Mouse (Mus musculus) induced T-regulatory cell, adult 2 months (primary cell): ENCODE data around the gene 1110008L16Rik.
"Not testable (repeated sequence)": the region's sequence is repeated elsewhere in the genome, so short reads cannot be mapped to it uniquely, and the experiment has no call there.

Experiments
- DNase-seq: peaks from one replicate; pipeline ENCODE4 v3.0.0-alpha.2; 2012; ENCODE audit warnings: low read depth

The 1110008L16Rik gene

DNA sequence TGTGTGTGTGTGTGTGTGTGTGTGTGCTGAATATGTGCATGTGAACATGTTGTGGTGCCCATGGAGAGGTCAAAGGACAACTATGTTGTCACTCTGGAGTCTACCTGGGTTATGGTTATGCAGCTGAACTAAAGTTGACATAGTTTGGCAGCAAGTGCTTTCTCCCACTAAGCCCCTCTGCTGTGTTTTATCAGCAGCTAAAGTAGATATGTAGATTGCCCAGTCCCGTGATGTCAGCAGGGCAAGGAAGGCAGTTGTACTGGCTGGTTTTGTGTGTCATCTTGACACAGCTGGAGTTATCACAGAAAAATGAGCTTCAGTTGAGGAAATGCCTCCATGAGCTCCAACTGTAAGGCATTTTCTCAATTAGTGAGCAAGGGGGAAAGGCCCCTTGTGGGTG lies 43.7 kb downstream of the 1110008L16Rik start:
- not testable (repeated sequence) for DNase-seq

DNA sequence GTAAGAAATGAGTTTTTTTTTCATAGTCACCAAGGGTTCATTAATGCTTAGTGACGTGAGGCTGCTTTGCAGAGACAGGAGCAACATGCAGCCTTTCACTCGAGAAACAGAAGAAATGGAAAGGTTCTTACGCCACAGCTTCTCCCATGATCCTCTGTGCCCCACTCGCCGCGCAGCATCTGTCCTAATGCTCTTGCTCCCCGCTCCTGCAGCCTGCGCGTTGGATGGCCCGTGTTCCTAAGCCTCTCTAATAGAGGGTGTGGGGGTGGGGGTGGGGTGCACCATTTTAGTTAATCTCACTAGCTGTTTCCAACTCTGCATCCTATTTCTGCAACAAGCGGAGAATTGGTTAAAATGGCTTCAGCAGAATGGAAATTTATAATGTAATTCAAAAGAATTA lies 44.6 kb downstream of the 1110008L16Rik start:
- no peak for DNase-seq

DNA sequence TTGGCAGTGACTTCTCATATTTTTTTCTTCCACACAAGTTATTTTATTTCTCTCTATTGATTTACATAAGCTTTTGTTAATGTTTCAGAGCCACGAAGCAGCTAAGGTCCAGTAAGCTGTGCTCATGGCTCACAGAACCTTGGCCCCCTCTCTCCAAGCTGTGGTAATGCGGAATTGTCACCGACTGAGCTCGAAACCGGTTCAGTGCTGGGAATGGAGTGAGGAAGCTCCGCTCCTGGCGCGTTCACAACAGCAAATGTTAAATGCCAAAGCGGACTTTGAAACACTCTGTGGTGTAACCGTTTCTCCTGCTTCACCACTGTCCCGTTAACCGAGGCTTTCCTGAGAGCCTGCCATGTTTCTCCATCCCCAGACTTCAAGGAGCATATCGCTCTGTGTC lies 45.2 kb downstream of the 1110008L16Rik start:
- no peak for DNase-seq

DNA sequence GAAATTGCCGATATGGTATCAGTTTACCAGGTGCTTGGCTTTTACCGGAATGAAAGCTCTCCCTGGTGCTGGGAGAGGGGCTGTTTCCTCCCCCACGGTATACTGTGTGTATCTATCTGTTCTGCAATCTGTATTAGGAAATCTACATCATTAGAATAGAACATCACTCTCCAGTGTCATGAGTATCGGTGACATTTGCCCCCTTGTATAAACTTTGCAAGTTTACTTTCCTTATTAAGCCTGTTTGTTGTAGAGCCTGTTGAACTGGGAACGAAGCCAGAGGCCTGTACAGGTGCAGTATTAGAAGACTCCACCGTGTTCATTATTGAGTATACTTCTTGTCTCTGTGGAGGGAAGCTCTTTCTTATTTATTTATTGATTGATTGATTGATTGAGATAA lies 54.0 kb downstream of the 1110008L16Rik start:
- DNase-seq, result no peak

DNA sequence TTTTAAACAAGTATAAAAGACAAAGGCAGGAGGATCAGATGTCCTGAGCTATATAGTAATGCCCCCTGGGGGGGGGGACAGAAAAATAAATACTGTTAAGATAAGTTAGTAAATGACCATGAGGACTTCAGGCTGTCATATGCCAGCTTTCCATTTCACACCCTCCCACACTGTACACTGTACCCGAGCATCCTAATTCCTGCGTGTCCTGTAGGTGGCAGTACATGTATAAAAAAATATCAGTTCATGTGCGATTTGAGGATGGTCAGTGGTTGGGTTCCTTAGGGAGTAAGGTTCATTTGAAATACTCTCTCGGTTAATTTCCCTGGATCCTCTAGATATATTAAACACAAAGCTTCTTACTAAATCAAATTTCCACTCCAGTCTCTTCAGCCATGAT lies 55.5 kb downstream of the 1110008L16Rik start:
- peak; percentile 76 for DNase-seq

DNA sequence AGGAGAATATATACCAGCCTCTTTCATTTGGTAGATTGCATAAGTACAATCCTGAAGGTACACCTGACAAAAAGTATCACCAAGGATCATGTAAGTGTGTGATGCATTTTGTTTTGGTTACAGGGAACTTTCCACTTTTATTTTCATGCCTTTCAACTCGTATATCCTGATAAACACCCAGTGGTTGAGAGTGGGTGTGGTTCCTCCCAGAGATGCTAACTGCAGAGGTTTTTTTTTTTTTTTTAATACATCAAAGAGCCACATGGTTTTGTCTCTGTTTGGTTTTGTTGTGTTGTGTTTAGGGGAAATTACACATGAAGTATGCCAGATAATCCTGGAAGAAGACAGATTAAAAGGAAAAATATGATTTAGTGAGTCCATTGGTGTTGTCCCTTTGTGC lies 57.9 kb downstream of the 1110008L16Rik start:
- no peak for DNase-seq

DNA sequence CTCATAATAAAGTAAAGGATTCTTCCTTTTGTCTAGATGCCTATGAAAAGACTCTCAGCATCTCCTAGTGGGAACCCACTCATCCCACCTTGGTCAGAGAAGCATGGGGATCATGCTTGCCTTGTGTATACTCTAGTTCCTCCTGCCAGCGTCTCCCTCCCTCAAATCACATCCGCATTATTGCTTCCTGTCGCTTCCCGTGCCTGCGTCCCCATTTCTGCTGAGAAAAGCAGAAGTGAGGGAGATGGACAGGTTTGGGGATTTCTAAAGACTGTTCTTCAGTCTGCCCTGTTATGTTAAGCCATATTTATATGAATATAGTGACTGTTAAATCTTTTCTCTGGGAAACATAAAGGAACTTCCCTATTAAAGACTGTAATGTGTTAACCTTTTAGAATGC lies 61.6 kb downstream of the 1110008L16Rik start:
- DNase-seq, result no peak

DNA sequence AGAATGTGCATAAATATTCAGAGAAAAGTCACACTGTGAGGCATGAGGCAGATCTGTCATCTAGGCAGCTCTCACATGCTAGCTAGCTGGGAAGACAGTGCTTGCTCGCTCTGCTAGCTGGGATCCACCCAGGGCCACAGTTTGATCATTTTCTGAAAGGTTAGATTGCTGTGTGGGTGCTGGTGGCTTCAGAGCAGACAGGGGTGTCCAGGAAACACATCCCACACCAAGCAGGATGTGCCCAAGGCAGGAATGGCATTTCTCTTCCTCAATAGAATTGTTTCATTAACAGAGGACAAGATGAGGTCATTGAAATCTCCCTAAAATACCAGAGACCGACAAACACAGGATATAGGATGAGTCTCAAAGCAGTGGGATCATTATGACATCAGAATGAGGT lies 65.7 kb downstream of the 1110008L16Rik start:
- DNase-seq, result no peak

DNA sequence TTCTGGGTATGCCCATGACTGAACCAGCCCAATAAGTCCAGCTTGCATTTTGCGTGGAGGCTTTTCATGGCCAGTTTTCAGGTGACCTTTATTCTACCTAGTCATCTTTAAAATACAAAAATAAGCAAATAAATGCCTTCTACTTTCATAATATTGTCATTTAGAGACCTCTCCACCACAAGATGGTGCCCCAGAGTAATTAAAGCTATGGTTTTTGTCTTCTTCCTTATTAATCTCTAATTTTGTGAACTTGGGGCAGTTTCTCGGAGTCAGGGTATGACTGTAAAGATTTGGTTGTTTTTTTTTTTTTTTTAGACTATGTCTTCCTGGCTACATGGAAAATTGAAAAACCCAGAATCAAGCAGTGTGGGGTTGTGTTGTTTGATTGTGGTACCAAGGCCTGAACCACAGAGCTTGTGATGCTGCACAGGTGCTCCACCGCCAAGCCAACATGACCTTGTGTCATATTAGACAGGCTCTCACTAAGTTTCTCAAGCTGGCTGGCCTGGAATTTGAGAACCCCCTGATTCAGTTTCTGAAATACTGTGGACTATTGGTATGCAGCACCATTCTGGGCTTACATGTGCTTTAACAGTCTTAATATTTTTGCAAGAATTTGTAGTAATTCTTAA lies 73.2 kb downstream of the 1110008L16Rik start:
- DNase-seq, result peak; percentile 58

DNA sequence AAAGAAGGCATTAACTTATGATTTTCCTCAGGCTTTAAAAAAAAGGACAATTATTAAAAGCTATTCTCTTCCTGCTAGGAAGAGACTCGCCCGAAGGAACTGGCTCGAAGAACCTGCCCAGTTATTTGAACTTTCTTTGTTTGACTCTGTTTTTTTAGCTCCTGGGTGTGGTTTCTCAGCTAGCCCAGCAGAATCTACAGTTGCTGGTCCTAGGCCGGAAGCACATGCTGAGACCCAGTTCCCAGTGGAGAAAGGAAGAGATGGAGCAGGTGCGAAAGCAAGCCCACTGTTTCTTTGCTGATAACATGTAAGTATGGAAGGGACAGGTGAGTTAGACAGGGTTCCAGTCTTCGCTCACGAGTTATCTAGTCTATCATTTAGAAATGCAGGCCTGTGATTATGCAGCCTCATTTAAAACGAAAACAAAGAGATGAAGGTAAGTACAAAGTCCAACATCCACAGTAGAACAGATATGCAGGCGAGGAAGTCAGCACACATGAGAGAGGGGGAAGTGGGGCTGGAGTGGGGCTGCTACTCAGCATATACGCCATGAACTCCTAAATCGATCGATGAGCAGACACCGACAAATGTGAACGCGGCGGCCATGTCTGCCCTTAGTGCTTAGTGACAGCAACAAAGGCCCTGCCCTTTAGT lies 77.7 kb downstream of the 1110008L16Rik start:
- no peak for DNase-seq

DNA sequence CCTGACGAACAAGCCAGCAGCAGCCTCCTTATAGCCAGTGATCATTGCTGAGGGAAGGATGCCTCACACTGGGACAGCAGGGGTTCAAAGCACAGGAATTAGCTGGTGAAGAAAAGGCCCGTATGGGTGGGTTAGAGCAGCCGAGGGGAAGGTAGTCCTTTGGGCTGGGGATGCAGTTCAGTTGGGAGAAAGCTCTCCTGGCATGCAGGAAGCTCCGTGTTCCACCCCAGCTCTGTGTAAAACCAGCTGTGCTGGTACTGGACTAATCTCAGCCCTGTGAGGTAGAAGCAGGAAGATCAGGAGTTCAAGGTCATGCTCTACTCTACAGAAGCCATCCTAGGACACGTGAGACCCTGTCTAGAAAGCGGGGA lies 78.2 kb downstream of the 1110008L16Rik start:
- DNase-seq, result no peak

DNA sequence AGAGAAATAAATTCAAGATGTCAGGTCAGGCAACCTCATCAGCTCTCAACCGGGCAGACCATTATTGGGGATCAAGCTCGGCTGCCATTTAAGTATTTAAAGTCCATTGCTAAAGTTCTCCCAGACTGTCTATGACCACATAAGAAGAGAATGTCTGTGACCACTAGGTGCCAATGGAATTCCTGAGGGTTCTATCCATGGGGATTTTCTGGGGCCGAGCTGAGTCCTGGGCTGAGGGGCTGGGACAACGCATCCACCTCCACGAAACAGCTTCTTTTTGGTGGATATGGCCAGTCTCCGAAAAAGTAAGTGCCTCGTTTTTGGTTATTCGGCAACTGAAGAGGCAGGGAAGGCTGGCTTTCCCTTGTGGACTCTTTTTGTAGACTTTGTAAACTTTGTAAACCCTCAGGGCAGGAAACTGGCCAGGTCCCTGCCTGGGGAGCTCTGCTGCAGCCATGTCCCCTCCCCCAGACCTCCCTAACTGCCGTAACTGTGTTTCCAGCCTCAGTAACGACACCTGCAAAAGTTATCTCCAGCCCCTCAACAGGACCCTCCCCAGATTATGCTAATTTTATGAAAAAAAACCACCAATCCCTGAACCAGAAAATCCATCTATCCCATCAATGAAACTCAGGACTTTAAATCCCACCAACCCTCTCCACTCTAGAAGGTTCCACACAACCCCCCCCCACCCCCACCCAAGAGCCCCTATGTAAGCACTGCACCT lies 84.8 kb downstream of the 1110008L16Rik start, which contains the start of gene Psma6:
Psma6 (plus strand) TSS at position 200 of the 727 bp plus-strand sequence.
- no peak for DNase-seq

DNA sequence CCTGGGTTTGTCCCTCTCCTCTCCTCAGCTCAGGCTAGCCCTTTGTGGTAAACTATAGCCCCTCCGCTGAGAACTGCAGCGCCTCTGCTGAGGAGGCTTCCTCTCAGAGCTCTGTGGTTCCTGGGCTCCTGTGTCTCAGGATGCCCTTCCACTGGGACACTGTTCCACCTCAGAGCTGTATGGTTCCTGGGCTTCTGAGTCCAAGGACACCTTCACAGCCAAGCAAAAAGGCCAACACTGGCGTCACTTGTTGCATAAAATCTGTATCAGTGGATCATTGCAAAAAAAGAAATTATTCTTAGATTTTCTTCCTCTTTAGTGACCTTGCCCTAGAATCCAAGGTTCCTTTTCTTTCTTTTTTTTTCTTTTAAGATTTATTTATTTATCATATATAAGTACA lies 85.4 kb downstream of the 1110008L16Rik start:
- no peak for DNase-seq

DNA sequence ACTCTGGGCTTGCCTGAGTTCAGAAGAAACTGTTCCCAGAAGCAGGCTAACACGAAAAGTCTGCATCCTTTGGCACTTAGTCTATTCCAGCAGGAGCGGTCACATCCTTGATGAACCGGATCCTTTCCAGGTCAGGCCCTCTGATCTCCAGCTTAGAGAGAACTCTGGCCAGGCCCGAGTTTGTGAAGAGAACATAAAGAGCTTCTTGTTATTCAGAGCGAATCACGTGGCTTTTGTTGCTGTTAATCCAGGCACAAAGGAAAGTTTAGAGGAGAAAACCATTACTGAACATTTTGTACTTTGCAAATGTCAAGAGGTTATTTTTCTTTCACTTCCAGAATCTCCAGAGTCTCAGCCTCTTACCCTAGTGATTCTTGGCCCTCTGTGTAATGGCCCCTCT lies 86.6 kb downstream of the 1110008L16Rik start:
- DNase-seq, result peak; percentile 29

DNA sequence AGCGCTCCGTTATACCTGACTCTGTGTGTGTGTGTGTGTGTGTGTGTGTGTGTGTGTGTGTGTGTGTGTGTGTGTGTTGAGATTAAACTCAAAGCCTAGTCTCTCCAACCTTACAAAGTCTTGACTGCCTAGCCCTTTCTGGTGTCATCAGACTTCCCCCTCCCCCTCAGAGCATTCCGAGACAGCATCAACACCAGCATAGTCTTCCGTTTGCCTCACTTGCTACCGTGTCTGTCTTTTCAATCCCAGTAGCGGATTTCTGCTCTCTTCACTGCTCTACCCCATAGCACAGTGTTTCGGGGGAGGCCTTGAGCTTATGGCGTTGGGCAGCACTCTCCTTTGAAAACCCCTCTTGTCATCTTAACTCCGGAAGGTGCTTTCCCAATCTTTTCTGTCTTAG lies 87.1 kb downstream of the 1110008L16Rik start:
- DNase-seq, result peak; percentile 52

DNA sequence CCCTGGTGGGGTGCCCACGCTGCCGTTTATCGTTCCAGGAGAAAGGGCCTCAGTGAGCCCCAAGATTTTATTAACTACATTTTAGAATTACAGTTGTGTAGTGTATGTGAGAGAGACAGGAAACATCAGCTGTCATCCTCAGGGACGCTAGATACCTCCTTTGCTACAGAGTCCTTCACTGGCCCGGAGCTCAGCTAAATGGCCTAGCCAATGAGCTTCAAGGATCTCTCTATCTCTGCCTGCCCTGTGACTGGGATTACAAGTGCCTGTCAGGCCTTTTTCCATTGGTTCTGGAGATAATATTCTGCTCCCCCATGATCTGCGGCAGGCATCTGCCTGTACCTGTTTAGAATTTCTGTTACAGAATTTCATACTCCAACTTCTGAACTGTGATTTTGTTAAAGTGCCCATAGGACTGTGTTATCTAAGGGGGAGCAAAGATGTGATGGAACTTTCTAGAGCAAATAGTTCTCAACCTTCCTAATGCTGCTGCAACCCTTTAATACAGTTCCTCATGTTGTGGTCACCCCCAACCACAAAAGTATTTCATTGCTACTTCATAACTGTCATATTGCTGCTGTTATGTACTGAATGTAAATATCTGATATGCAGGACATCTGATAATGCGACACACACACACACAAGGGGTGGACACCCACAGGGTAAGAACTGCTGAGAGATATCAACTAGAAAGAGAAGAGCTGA lies 87.9 kb downstream of the 1110008L16Rik start:
- peak; percentile 27 for DNase-seq

DNA sequence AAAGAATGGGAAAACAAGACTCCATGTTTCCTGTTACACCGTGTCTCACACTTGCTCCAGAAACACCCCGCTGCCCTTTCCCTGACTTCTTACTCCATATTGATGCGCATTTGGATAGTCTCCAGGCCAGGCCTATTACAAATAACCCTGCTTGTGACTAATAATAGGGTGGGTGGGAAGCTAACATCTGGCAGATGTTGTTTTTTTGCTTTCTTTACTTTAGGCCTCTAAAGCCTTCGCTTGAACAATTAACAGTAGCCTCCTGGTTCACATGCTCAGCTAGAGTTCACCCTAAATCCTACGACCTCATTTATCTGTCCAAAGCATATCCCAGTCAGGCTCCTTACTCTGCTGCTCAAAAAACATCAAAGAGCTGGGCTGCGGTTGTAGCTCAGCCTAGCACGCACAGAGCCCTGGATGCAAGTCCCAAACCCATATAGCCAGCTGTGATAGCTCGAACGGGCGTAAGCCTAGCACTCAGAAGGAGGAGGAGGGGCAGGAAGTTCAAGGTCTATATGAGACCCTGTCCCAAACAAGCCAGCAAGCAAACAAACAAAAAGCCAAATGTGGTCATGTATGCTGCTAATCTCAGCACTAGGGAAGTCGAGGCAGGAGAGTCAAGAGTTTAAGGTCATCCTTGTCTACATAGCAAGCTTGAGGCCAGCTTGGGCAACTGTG lies 88.5 kb downstream of the 1110008L16Rik start:
- DNase-seq, result no peak

DNA sequence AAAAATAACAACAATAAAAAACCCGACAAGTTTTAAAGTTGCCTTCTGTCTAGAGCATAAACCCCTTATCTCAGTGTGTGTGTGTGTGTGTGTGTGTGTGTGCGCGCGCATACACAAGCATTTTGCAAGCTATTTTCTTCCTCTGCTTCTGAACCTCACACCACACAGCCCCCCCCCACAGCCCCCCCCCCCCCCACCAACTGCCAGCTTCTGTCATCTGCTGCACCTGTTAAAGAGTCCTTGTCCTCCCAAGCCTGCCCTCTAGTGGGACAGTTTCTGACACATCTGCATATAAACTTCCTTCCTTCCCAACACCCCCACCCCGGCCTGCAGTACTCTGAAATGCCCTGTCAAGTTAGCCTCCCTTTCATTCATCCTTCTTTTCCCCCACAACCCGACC lies 89.1 kb downstream of the 1110008L16Rik start:
- DNase-seq, result peak; percentile 89

DNA sequence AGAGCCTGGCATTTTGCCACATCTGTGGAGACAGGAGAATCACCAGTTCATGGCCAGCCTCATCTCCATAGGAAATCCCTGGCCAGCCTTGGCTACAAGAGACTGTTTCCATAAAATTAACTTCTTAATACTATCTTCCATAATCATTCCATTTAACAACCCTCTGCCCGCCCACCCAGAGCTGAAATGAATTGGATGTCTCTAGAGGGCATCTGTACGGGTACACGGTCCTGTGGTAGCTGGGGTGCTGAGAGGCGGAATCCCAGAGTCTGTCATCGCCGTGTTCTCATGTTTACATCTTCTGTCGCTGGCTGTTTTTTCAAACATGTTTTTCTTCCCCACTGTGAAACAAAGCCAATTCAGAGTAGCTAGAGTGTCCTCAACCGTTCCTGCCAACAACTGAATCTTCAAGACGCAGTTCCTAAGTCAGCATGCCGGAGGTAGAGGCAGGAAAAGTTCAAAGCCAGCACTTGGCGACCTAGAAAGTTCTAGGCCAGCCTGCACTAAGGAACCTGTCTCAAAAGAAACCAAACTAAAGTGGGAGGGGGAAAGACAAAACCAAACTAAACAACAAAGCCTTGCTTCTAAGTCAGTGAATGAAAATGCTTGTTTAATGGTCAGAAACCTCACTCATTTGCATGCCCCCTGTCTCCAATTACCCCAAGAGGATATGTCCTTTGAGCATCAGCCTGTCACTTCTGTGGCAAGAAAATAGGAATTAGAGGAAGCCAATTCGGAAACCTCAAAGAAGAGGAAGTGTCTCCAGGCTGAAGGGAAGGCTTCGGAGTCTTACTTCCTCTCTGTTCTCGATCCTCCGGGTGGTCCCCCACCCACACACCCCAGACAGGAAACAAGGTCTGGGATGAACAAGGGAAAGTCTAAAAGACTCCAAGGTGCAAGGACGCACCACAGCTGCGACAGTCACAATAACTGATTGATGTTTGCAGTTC lies 90.0 kb downstream of the 1110008L16Rik start:
- peak; percentile 72 for DNase-seq

DNA sequence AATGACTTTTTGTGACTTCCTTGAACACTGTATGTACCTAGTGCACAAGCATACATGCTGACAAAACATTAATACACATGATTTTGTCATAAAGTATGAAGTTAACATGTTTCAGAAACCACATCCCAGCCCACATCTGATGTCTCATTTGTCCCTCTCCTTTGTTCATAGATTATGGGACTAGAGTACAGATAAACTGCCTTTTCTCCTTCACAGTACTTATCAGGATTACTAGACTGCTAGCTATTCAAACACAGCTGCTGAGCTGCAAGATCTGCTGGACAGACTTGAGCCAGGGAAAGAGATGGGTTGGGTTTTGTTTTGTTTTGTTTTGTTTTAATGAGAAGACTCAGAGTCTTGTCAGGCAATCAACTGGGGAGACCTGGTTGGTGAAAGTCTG lies 92.7 kb downstream of the 1110008L16Rik start:
- DNase-seq, result peak; percentile 43
